In the genomic region with DNA sequence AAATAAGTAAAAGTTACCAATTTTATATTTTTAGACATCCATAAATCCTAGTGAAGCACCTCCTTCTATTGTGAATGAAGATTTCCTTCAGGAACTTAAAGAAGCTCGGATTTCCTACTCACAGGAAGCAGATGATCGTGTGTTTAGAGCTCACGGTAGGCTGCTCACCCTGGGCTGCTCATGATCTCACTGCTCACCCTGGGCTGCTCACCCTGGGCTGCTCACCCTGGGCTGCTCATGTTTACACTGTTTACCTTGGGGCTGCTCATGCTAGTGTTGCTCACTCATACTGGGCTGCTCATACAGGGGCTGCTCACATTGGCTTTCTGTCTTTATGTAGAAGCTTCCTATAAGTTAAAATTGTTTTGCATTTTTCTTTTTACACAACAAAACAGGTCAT, we compare ENCODE assay signal across 24 mouse cellular contexts. TPM values are rescaled to one million over a fixed set of nuclear protein-coding genes. Genes with fewer than 3 reads are reported as not detected.
DNase-seq lines count a peak whose midpoint lies in the region; ATAC-seq and TF ChIP-seq lines count a peak whose summit lies in the region.
"Had no signal": no experiment of that assay in that cellular context is flagged by ENCODE, and none has a peak within 500 bp of the region (broad histone marks: within the 10 kb centered on the region; RNA-seq: fewer than 3 reads in every experiment).

No protein-coding gene starts in this region.

- no peak overlapping the region for H3K4me3 ChIP-seq in kidney, embryonic 15.5 days (replicated peaks)
- no peak overlapping the region for H3K4me3 ChIP-seq in kidney, postnatal 0 days (replicated peaks; ENCODE audit: low read depth, low read length)
- no peak overlapping the region for H3K4me3 ChIP-seq in lung, postnatal 0 days (ENCODE audit: low read depth, low read length)
- H3K4me3 ChIP-seq: embryonic facial prominence, embryonic 10.5 days; embryonic facial prominence, embryonic 12.5 days; forebrain, embryonic 13.5 days; forebrain, embryonic 15.5 days had no signal

- H3K4me1 ChIP-seq in kidney, embryonic 15.5 days: peaks cover 4% of the 10 kb centered on the region; the same call in 1 of the 2 replicates
- H3K4me1 ChIP-seq in kidney, postnatal 0 days (replicated peaks; ENCODE audit: insufficient read depth, low read length): no peaks in the 10 kb centered on the region
- H3K4me1 ChIP-seq in lung, postnatal 0 days (ENCODE audit: insufficient read depth, low read depth, low read length): no peaks in the 10 kb centered on the region
- H3K4me1 ChIP-seq: embryonic facial prominence, embryonic 12.5 days; forebrain, embryonic 13.5 days; forebrain, embryonic 15.5 days had no signal

- H3K27me3 ChIP-seq in kidney, embryonic 15.5 days: no peaks in the 10 kb centered on the region
- H3K27me3 ChIP-seq in kidney, postnatal 0 days (ENCODE audit: insufficient read depth, low read length): no peaks in the 10 kb centered on the region
- no peaks in the 10 kb centered on the region for H3K27me3 ChIP-seq in lung, postnatal 0 days (replicated peaks; ENCODE audit: insufficient read depth, low read length)
- H3K27me3 ChIP-seq: CH12.LX; embryonic facial prominence, embryonic 12.5 days; forebrain, embryonic 13.5 days; forebrain, embryonic 15.5 days; Patski had no signal

- DNase-seq in kidney, postnatal 14 days: no peak
- DNase-seq in kidney, postnatal 0 days (ENCODE audit: low spot score): peak; percentile 40
- no peak for DNase-seq in kidney, adult 8-10 months
- DNase-seq in lung, postnatal 0 days (ENCODE audit: low spot score): no peak
- no peak for DNase-seq in lung, postnatal 36 days
- DNase-seq: adrenal gland, adult 8-10 months; adrenal gland, postnatal 14 days; adrenal gland, postnatal 36 days; B cell, adult 2 months; cerebellum, adult 11-12 months; cerebellum, adult 2 months; cerebellum, adult 9-10 months; cerebellum, postnatal 10 days; cerebellum, postnatal 25 days had no signal

- TF ChIP-seq EP300 in lung, postnatal 0 days (IDR thresholded peaks at IDR 0.05): no peak

- peaks cover 38% of the 10 kb centered on the region for H3K36me3 ChIP-seq in kidney, embryonic 15.5 days
- H3K36me3 ChIP-seq in kidney, postnatal 0 days (ENCODE audit: insufficient read depth, low read length): 0 out of 2 replicates have a peak, but pooled peaks cover 5% of the 10 kb centered on the region
- H3K36me3 ChIP-seq in lung, postnatal 0 days (ENCODE audit: insufficient read depth, low read length): 0 out of 2 replicates have a peak, but pooled peaks cover 2% of the 10 kb centered on the region

- no peak overlapping the region for H3K9ac ChIP-seq in kidney, embryonic 15.5 days
- H3K9ac ChIP-seq in kidney, postnatal 0 days (ENCODE audit: low read depth, low read length): no peak overlapping the region
- H3K9ac ChIP-seq in lung, postnatal 0 days (replicated peaks; ENCODE audit: low read depth): no peak overlapping the region
- H3K9ac ChIP-seq: embryonic facial prominence, embryonic 12.5 days; forebrain, embryonic 13.5 days; forebrain, embryonic 15.5 days had no signal

- WGBS in kidney, embryonic 15.5 days: 25% methylated on average over 3 of the region's 3 CpGs
- 12% methylated on average over 3 of the region's 3 CpGs for WGBS in kidney, postnatal 0 days
- 53% methylated on average over 3 of the region's 3 CpGs for WGBS in lung, postnatal 0 days

- no peaks in the 10 kb centered on the region for H3K9me3 ChIP-seq in kidney, embryonic 15.5 days (replicated peaks)
- H3K9me3 ChIP-seq in kidney, postnatal 0 days (replicated peaks; ENCODE audit: low read length): no peaks in the 10 kb centered on the region
- H3K9me3 ChIP-seq in lung, postnatal 0 days (ENCODE audit: low read length): no peaks in the 10 kb centered on the region
- H3K9me3 ChIP-seq: embryonic facial prominence, embryonic 10.5 days; embryonic facial prominence, embryonic 12.5 days; forebrain, embryonic 13.5 days; forebrain, embryonic 15.5 days; G1E had no signal

- no peak overlapping the region for H3K4me2 ChIP-seq in kidney, embryonic 15.5 days
- no peak overlapping the region for H3K4me2 ChIP-seq in kidney, postnatal 0 days (ENCODE audit: low read length)
- H3K4me2 ChIP-seq in lung, postnatal 0 days (replicated peaks; ENCODE audit: low read depth, low read length): no peak overlapping the region
- H3K4me2 ChIP-seq: embryonic facial prominence, embryonic 12.5 days; forebrain, embryonic 13.5 days; forebrain, embryonic 15.5 days had no signal

- ATAC-seq in kidney, embryonic 15.5 days (replicated peaks; ENCODE audit: low FRiP score): 0 out of 2 replicates have a peak, but pooled peaks have one; percentile 60
- ATAC-seq in kidney, postnatal 0 days (replicated peaks; ENCODE audit: low FRiP score, low read depth): no peak
- ATAC-seq in lung, postnatal 0 days: peak; percentile 57; the same call in 1 of the 2 replicates
- ATAC-seq: activated CD4-positive, CD25-positive, alpha-beta regulatory T cell, adult 4 months; CD4-positive, CD25-positive, alpha-beta regulatory T cell, adult 4 months; forebrain, embryonic 13.5 days; forebrain, embryonic 15.5 days; Patski had no signal

- no peak for TF ChIP-seq CTCF in kidney, postnatal 0 days (IDR thresholded peaks at IDR 0.05; ENCODE audit: low read depth)
- no peak for TF ChIP-seq CTCF in lung, postnatal 0 days (IDR thresholded peaks at IDR 0.05)

- H3K27ac ChIP-seq in kidney, embryonic 15.5 days: 0 out of 2 replicates have a peak overlapping the region, but pooled peaks have one; percentile 16
- H3K27ac ChIP-seq in kidney, postnatal 0 days: no peak overlapping the region
- no peak overlapping the region for H3K27ac ChIP-seq in lung, postnatal 0 days (ENCODE audit: low read length)
- H3K27ac ChIP-seq: embryonic facial prominence, embryonic 10.5 days; embryonic facial prominence, embryonic 12.5 days; forebrain, embryonic 13.5 days; forebrain, embryonic 15.5 days had no signal

RNA-seq across cellular contexts. Expression of a gene that starts 22.2 kb away (rescaled TPM):
- 39.1 and 41.5 TPM in 2 replicates for polyA plus RNA-seq in kidney, embryonic 15.5 days (2015; fragmentation: Nextera tagmentation; extraction: Ambion mirVana)
- polyA plus RNA-seq in kidney, postnatal 0 days (2015; fragmentation: Nextera tagmentation; extraction: Ambion mirVana): 22.7 and 25.6 TPM in 2 replicates
- 14.2 and 16.4 TPM in 2 replicates for polyA plus RNA-seq in lung, postnatal 0 days (2015; fragmentation: Nextera tagmentation; extraction: Ambion mirVana)
